Mouse (Mus musculus) adrenal gland, adult 18-20 months (tissue): ENCODE data around the gene Slc25a51. TPM values are rescaled to one million over a fixed set of nuclear protein-coding genes. Genes with fewer than 3 reads are reported as not detected.
"Not testable (repeated sequence)": the region's sequence is repeated elsewhere in the genome, so short reads cannot be mapped to it uniquely, and the experiment has no call there.

ENCODE experiments used
- DNase-seq, 2 experiments: peaks; one replicate each; pipeline ENCODE4 v3.0.0; 2021 to 2022; ENCODE audit warnings: low spot score in 2 of 2
- microRNA-seq, 2 experiments: library from miRNA; unstranded; fragments of <30 nt; microRNA quantifications; one replicate each; pipeline ENCODE4 v1.2.0; 2021; ENCODE audit warnings: borderline number of aligned reads in 2 of 2
- total RNA-seq, 2 experiments: library from RNA; stranded (reverse); gene quantifications; 1 replicate in 1 of 2; 2 replicates in 1 of 2; pipeline ENCODE4 v1.2.3; 2021

Slc25a51 gene
- total RNA-seq, 2 experiments from 2014 or later, result 326 to 423 TPM

GRCm38 (mm10) chr4:45402281-45402680, 6.3 kb downstream of the Slc25a51 start:
- no peak for DNase-seq

GRCm38 (mm10) chr4:45399421-45400210, 8.9 kb downstream of the Slc25a51 start:
- no peak for DNase-seq

GRCm38 (mm10) chr4:45398315-45398714, 10.3 kb downstream of the Slc25a51 start:
- DNase-seq, result not testable (repeated sequence)

- not testable (repeated sequence) for DNase-seq
Measured at GRCm38 (mm10) chr4:45396211-45396610, 12.4 kb downstream of the Slc25a51 start.

- no peak for DNase-seq
Measured at GRCm38 (mm10) chr4:45393658-45394057, 14.9 kb downstream of the Slc25a51 start.

GRCm38 (mm10) chr4:45392994-45393393, 15.6 kb downstream of the Slc25a51 start:
- DNase-seq, result no peak

- no peak for DNase-seq
Measured at GRCm38 (mm10) chr4:45392572-45392971, 16.0 kb downstream of the Slc25a51 start.

GRCm38 (mm10) chr4:45392099-45392498, 16.5 kb downstream of the Slc25a51 start:
- DNase-seq, result no peak

- DNase-seq, result not testable (repeated sequence)
Measured at GRCm38 (mm10) chr4:45387296-45387695, 21.3 kb downstream of the Slc25a51 start.

GRCm38 (mm10) chr4:45382133-45382532, 26.4 kb downstream of the Slc25a51 start:
- DNase-seq, result not testable (repeated sequence)

- not testable (repeated sequence) for DNase-seq
Measured at GRCm38 (mm10) chr4:45380903-45381580, 27.5 kb downstream of the Slc25a51 start.

- no peak for DNase-seq
Measured at GRCm38 (mm10) chr4:45376573-45376972, 32.0 kb downstream of the Slc25a51 start.

- DNase-seq, result no peak
Measured at GRCm38 (mm10) chr4:45374879-45375278, 33.7 kb downstream of the Slc25a51 start.

- no peak for DNase-seq
Measured at GRCm38 (mm10) chr4:45371261-45371660, 37.3 kb downstream of the Slc25a51 start.

- no peak for DNase-seq
Measured at GRCm38 (mm10) chr4:45356653-45357052, 51.9 kb downstream of the Slc25a51 start.

Small RNA genes lying within 50 kb of the gene (microRNA-seq; reads per million reads assigned to microRNA genes)
- 0 reads per million in 2 experiments for gene Gm25692

Other genes starting within 250 kb of the Slc25a51 start
- gene Frmpd1, start 223.9 kb downstream of the Slc25a51 start, total RNA-seq, result 1 to 10 TPM; 5.7 to 6.6 TPM
- 10 to 100 TPM in 1 of 2 experiments, 1 to 10 TPM in 1; 8.5 to 11.4 TPM for gene Trmt10b, start 111.6 kb downstream of the Slc25a51 start, total RNA-seq
- 10 to 100 TPM; 25.5 to 27.1 TPM for gene Dcaf10, start 66.7 kb downstream of the Slc25a51 start, total RNA-seq
- gene Exosc3, start 66.0 kb downstream of the Slc25a51 start, total RNA-seq, result 10 to 100 TPM; 33.3 to 39.2 TPM
- gene Shb, start 123.7 kb upstream of the Slc25a51 start, total RNA-seq, result 100 to 1,000 TPM in 1 of 2 experiments, 10 to 100 TPM in 1; 75.3 to 151 TPM